Mouse (Mus musculus) lung, embryonic 14.5 days (tissue): ENCODE results near the gene Pdgfc. TPM values are rescaled to one million over a fixed set of nuclear protein-coding genes. Genes with fewer than 3 reads are reported as not detected.
"Not testable (repeated sequence)": the region's sequence is repeated elsewhere in the genome, so short reads cannot be mapped to it uniquely, and the experiment has no call there.

ENCODE experiments used
- ATAC-seq: fragments of 200-750 bp; cut with Nextera tagmentation; 2 replicates; pipeline ENCODE4 v1.8.0; 2017; ENCODE audit warnings: mild to moderate bottlenecking, moderate TSS enrichment, moderate library complexity; ENCODE audit not compliant: insufficient read depth
- DNase-seq: peaks from one replicate; pipeline ENCODE4 v3.0.0-alpha.2; 2015
- H3K27ac ChIP-seq: fragments of 300-500 bp; sonication (generic); 2 replicates; pipeline ENCODE4 v1.5.1; 2014; ENCODE audit warnings: low read depth, mild to moderate bottlenecking, moderate library complexity
- H3K27me3 ChIP-seq: fragments of 300-500 bp; sonication (generic); 2 replicates; pipeline ENCODE4 v1.6.1; 2014; ENCODE audit warnings: low read length, control low read depth; ENCODE audit not compliant: insufficient read depth
- H3K36me3 ChIP-seq: fragments of 300-500 bp; sonication (generic); 2 replicates; pipeline ENCODE4 v1.6.1; 2014; ENCODE audit warnings: control low read depth; ENCODE audit not compliant: insufficient read depth
- H3K4me1 ChIP-seq: fragments of 300-500 bp; sonication (generic); 2 replicates; pipeline ENCODE4 v1.6.1; 2014; ENCODE audit warnings: antibody characterized with exemption, control low read depth; ENCODE audit not compliant: insufficient read depth
- H3K4me2 ChIP-seq: fragments of 300-500 bp; sonication (generic); 2 replicates; pipeline ENCODE4 v1.6.1; 2014; ENCODE audit warnings: mild to moderate bottlenecking
- H3K4me3 ChIP-seq: fragments of 300-500 bp; sonication (generic); 2 replicates; pipeline ENCODE4 v1.5.1; 2014; ENCODE audit warnings: low read depth, low read length
- H3K9ac ChIP-seq: fragments of 300-500 bp; sonication (generic); 2 replicates; pipeline ENCODE4 v1.6.1; 2014
- H3K9me3 ChIP-seq: fragments of 300-500 bp; sonication (generic); 2 replicates; pipeline ENCODE4 v1.6.1; 2016; ENCODE audit warnings: low read depth, low read length, control low read depth
- CTCF ChIP-seq: IDR thresholded peaks from 2 replicates; pipeline ENCODE4 v1.5.1; 2016; ENCODE audit warnings: antibody characterized with exemption, low read depth
- WGBS: fragments of 180-500 bp; shearing (Covaris S2); extraction: QIAGEN DNeasy Blood & Tissue Kit; methylation state at CpG from one replicate; pipeline ENCODE4 v1.1.7; 2014; 5-methylcytosine and 5-hydroxymethylcytosine counted together
- polyA plus RNA-seq: library from polyadenylated mRNA; unstranded; fragments of >200 nt; fragmentation: Nextera tagmentation; extraction: Ambion mirVana; gene quantifications from 2 replicates; pipeline ENCODE4 v1.2.1, GENCODE M21; 2014

Gene Pdgfc
- polyA plus RNA-seq, 1 experiment from 2014 or later, result 18.8 TPM

DNA sequence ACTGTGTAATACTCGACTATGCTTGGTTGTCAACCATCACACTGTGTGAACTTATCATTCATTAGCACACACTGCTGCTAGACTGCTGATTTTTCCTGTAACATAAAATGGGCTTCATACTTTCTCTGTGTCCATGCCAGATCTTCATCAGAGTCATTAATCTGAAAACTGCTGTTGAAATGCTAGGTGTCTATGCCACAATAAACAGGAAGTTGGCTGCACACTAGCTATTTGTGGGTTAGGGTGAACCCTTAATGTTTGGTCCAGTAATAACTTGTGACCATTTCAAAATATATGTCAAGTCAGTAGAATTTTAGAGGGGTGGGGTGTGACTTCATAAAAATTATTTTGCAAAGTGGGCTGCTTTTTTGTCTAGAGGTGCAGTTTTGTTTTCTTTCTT is 84.4 kb downstream of the Pdgfc start:
- ATAC-seq, result no peak
- no peaks in the 10 kb centered on the region for H3K9me3 ChIP-seq

DNA sequence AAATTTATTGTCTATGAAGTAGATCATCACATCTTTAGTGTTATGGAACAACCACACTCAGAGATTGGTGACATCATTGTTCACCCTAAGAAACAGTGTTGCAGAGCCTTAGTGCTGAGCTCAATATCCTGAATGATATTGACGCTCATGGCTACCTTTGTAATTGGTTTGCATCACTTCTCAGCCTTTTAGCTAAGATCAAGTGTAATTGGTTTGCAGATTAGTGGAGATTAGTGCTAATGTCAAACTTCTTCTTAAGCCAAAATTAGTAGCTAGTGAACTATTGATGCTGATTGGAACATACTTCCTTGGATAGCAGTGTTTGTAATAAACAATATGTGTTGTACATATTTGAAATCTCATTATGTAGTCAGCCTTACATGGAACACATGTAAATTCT is 85.5 kb downstream of the Pdgfc start:
- Histone ChIP-seq H3K27me3 (no peaks in the 10 kb centered on the region), H3K36me3 (no peaks in the 10 kb centered on the region), H3K27ac (no peak overlapping the region), H3K9ac (no peak overlapping the region), H3K4me3 (no peak overlapping the region), H3K4me2 (no peak overlapping the region), H3K4me1 (no peaks in the 10 kb centered on the region), H3K9me3 (no peaks in the 10 kb centered on the region)
- WGBS, result 89% methylated on average over 1 of the region's 1 CpGs
- TF ChIP-seq CTCF, result no peak
- ATAC-seq (no peak), DNase-seq (no peak)

More for the DNA sequence above, 84.4 kb downstream of the Pdgfc start:
- Histone ChIP-seq H3K27me3 (no peaks in the 10 kb centered on the region), H3K27ac (no peak overlapping the region), H3K4me2 (no peak overlapping the region), H3K9ac (no peak overlapping the region), H3K4me1 (no peaks in the 10 kb centered on the region), H3K4me3 (no peak overlapping the region), H3K36me3 (no peaks in the 10 kb centered on the region)
- 69% methylated on average over 1 of the region's 1 CpGs for WGBS
- no peak for TF ChIP-seq CTCF
- DNase-seq, result no peak

DNA sequence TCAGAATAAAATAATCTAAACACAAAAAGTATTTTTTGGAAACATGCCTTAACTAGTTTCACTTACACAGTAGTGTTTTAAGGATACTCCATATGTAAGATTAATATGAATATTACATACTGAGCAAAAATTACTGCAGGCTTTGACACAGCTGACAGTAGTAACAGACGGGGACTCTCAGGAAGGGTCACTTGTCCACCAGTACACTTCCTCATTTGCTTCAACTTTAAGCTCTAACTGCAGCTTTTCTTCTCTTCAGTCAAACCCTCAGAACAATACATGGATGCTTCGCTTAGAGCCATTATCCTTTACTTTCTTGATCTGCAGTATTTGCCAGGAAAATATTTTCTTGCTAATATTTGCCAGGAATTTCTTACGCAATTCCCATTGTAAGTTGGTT is 87.2 kb downstream of the Pdgfc start:
- Histone ChIP-seq H3K4me3 (no peak overlapping the region), H3K27me3 (no peaks in the 10 kb centered on the region), H3K9ac (no peak overlapping the region), H3K4me2 (no peak overlapping the region), H3K36me3 (no peaks in the 10 kb centered on the region), H3K9me3 (no peaks in the 10 kb centered on the region), H3K4me1 (no peaks in the 10 kb centered on the region), H3K27ac (no peak overlapping the region)
- TF ChIP-seq CTCF, result no peak
- WGBS, result 68% methylated on average over 3 of the region's 3 CpGs
- ATAC-seq, result no peak
- peak; percentile 7 for DNase-seq

DNA sequence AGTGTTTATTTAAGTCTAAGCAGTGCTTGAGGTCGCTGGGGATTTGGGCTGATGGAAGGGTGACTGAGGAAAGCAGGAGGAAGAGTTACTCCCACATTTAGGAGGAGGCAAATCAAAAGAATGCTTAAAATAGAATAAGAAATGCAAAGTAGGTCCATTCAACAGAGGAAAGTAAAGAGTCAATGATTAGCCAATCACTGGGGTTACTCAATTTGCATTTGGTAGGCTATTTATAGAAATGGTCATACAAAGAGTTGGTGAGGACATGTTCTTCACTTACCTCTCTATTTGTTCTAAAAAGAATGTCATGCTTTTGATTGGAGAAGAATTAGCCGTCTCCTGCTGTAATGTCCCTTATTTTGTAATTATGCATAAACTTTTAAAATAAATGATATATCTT is 90.8 kb downstream of the Pdgfc start:
- ATAC-seq (no peak), DNase-seq (no peak)
- WGBS, result 39% methylated on average over 2 of the region's 2 CpGs
- no peaks in the 10 kb centered on the region for H3K36me3 ChIP-seq
- H3K9ac ChIP-seq, result no peak overlapping the region
- no peaks in the 10 kb centered on the region for H3K27me3 ChIP-seq
- no peaks in the 10 kb centered on the region for H3K4me1 ChIP-seq
- no peak overlapping the region for H3K4me3 ChIP-seq
- no peak overlapping the region for H3K27ac ChIP-seq
- no peak overlapping the region for H3K4me2 ChIP-seq
- no peak for TF ChIP-seq CTCF
- H3K9me3 ChIP-seq, result no peaks in the 10 kb centered on the region

DNA sequence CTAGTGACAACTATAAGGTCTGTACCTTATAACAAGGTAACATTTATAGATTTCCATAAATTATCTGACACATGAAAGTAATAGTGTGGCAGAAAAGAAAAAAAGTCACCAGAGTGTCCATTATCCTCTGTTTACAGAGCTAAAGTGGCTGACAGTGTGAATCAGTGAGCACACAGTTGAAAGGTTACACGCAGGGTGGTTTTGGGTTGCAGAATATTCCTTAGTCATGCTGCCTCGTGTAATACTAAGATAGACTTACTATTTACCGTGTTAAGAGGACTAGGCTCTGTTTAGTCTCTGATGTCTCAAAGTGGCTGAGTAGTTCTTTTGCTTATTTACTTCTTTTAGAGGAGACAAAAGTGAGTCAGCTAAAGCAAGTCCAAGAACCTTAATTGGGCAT is 100.8 kb downstream of the Pdgfc start:
- no peak overlapping the region for H3K27ac ChIP-seq
- no peaks in the 10 kb centered on the region for H3K36me3 ChIP-seq
- no peak overlapping the region for H3K9ac ChIP-seq
- no peak for ATAC-seq
- H3K4me2 ChIP-seq, result no peak overlapping the region
- H3K4me3 ChIP-seq, result no peak overlapping the region
- no peaks in the 10 kb centered on the region for H3K27me3 ChIP-seq
- no peaks in the 10 kb centered on the region for H3K4me1 ChIP-seq
- no peak for DNase-seq
- no peaks in the 10 kb centered on the region for H3K9me3 ChIP-seq
- no peak for TF ChIP-seq CTCF
- WGBS, result 41% methylated on average over 3 of the region's 3 CpGs

DNA sequence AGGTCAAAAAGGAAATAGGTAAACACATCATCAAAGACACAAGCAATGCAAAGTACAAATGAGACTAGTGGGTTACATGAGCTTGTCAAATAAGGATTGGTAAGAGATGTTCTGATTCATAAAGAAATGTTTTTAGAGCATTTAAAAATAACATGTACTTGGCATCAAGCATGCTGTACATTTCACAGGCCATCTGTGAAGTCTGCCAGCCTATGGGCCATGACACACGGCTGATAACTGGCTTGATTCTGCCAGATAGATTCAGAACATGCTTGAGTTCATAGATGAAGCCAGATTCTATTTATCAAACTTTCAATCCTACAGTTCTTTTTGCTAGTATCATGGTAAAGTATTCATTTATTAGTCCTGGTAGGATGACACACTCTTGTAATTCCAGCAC is 101.8 kb downstream of the Pdgfc start:
- H3K4me3 ChIP-seq, H3K27me3 ChIP-seq, H3K27ac ChIP-seq, H3K9me3 ChIP-seq, H3K36me3 ChIP-seq, DNase-seq, H3K4me2 ChIP-seq, H3K4me1 ChIP-seq, ATAC-seq, H3K9ac ChIP-seq: not testable (repeated sequence)
- 74% methylated on average over 1 of the region's 1 CpGs for WGBS

DNA sequence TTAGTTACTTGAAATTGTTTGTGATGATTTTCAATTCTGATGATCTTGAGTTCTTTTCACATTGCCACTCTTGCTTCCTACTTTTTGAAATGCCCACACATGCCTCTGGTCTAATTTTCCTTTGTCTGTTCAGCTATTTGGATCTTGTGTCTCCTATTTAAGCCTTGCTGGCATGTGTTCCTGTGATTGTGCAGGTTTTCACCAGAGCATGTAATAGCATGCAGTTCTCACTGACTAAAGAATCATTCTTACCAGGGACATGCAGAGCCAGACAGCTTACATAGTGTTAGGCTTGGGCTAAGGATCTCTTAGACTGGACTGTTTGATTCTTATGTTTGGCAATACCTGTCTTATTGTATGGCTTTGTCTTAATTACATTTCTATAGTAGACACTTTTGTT is 107.5 kb downstream of the Pdgfc start:
- no peak for TF ChIP-seq CTCF
- ATAC-seq (no peak), DNase-seq (no peak)
- H3K4me1 ChIP-seq, result no peaks in the 10 kb centered on the region
- H3K4me2 ChIP-seq, result no peak overlapping the region
- H3K27ac ChIP-seq, result no peak overlapping the region
- H3K4me3 ChIP-seq, result no peak overlapping the region
- H3K36me3 ChIP-seq, result no peaks in the 10 kb centered on the region
- no peaks in the 10 kb centered on the region for H3K27me3 ChIP-seq
- no peak overlapping the region for H3K9ac ChIP-seq
- H3K9me3 ChIP-seq, result no peaks in the 10 kb centered on the region

DNA sequence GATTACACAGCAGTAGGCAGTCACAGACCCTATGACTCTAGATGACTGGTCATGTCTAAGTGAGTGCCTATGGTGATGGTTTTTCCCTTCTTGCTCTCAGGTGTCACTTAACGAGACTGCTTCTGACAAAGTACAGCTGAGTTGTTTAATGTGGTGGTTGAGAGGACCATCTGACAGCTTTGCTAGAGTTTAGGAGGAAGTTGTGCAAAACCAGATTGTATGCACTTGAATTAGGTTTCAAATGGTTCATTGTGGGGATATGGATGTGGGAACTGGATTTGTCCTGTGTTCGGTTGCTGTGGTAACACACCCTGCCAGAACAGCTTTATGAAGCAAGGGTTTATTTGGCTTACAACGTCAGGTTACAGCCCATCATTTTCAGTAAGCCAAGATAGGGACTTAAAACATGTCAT is 112.9 kb downstream of the Pdgfc start:
- Histone ChIP-seq H3K36me3 (no peaks in the 10 kb centered on the region), H3K27me3 (no peaks in the 10 kb centered on the region), H3K9ac (no peak overlapping the region), H3K4me2 (no peak overlapping the region), H3K9me3 (no peaks in the 10 kb centered on the region), H3K4me3 (no peak overlapping the region), H3K27ac (no peak overlapping the region), H3K4me1 (no peaks in the 10 kb centered on the region)
- TF ChIP-seq CTCF, result no peak
- 11% methylated on average over 3 of the region's 3 CpGs for whole genome bisulfite sequencing
- DNase-seq (peak; percentile 27), ATAC-seq (peak; percentile 78; the same call in 1 of the 2 replicates)
